Mouse (Mus musculus) left cerebral cortex, adult 2 months (tissue): Measurements from ENCODE around the gene Gm10024. TPM values are rescaled to one million over a fixed set of nuclear protein-coding genes. Genes with fewer than 3 reads are reported as not detected.
"Not testable (repeated sequence)": the region's sequence is repeated elsewhere in the genome, so short reads cannot be mapped to it uniquely, and the experiment has no call there.

Experiments used
- DNase-seq, 2 experiments: peaks; one replicate each; pipeline ENCODE4 v3.0.0; 2021 to 2022; ENCODE audit warnings: low spot score in 2 of 2, mixed read lengths in 1 of 2; ENCODE audit errors: extremely low spot score in 1 of 2
- H3K27ac ChIP-seq: fragments of 200-600 bp; 2 replicates; pipeline ENCODE4 v1.8.1; 2022
- H3K4me3 ChIP-seq: fragments of 200-600 bp; 2 replicates; pipeline ENCODE4 v1.8.1; 2022
- CTCF ChIP-seq: fragments of 200-600 bp; IDR thresholded peaks from 2 replicates; pipeline ENCODE4 v1.8.1; 2022; ENCODE audit warnings: antibody characterized with exemption, mild to moderate bottlenecking, moderate library complexity
- intact Hi-C: fragments of 180-260 bp; cut with DNase I; formaldehyde crosslinking; loops from one replicate; pipeline ENCODE4 v1.15.1; 2025
- total RNA-seq, 2 experiments: library from RNA; stranded (reverse); gene quantifications; 2 replicates each; pipeline ENCODE4 v1.2.3; 2021

Gm10024 gene
- total RNA-seq, 2 experiments from 2014 or later: not detected

- H3K27ac ChIP-seq: no peak overlapping the region
- no peak; the same call in 1 of the 2 replicates for TF ChIP-seq CTCF
- no peak for DNase-seq
- no peak overlapping the region for H3K4me3 ChIP-seq
- intact Hi-C loops: no loop called here
Observed at GRCm38 (mm10) chr10:77753448-77753847, 42.2 kb downstream of the Gm10024 start.

- H3K4me3 ChIP-seq, intact Hi-C loops, DNase-seq, H3K27ac ChIP-seq: not testable (repeated sequence)
Observed at GRCm38 (mm10) chr10:77759582-77759981, 48.3 kb downstream of the Gm10024 start, which contains the start of gene Gm3233. Gene Gm3233 (minus strand): TSS chr10:77759682.

Other genes with a start within 250 kb of the Gm10024 start
- gene Fam207a, start 195.7 kb upstream of the Gm10024 start, total RNA-seq: 10 to 100 TPM; 32.6 to 35.7 TPM
- 1 to 10 TPM; 3.0 to 3.5 TPM for gene Itgb2, start 181.2 kb upstream of the Gm10024 start, total RNA-seq
- 10 to 100 TPM; 71.6 to 77.6 TPM for gene Pttg1ip, start 129.7 kb upstream of the Gm10024 start, total RNA-seq
- gene Sumo3, start 105.4 kb upstream of the Gm10024 start, total RNA-seq: 100 to 1,000 TPM; 142 to 156 TPM
- gene Gm49325, start 105.3 kb upstream of the Gm10024 start, total RNA-seq: 1 to 10 TPM; 2.0 to 5.3 TPM
- 10 to 100 TPM; 47.4 to 48.0 TPM for gene Ube2g2, start 89.2 kb upstream of the Gm10024 start, total RNA-seq
- under 1 TPM; 0.18 to 0.21 TPM for gene Tspear, start 24.9 kb upstream of the Gm10024 start, total RNA-seq
- not detected for gene Gm19402, start 20.7 kb upstream of the Gm10024 start, total RNA-seq
- gene Gm9508, start 14.2 kb upstream of the Gm10024 start, total RNA-seq: not detected
- gene Gm10272, start 4.8 kb upstream of the Gm10024 start, total RNA-seq: not detected
- not detected for gene Gm10142, start 4.3 kb downstream of the Gm10024 start, total RNA-seq
- not detected for gene Krtap12-1, start 9.1 kb downstream of the Gm10024 start, total RNA-seq
- not detected for gene Gm10100, start 15.0 kb downstream of the Gm10024 start, total RNA-seq
- not detected for gene Gm18596, start 31.2 kb downstream of the Gm10024 start, total RNA-seq
- gene Gm9736, start 39.9 kb downstream of the Gm10024 start, total RNA-seq: not detected
- not detected for gene Gm3233, start 48.2 kb downstream of the Gm10024 start, total RNA-seq
- gene Gm3238, start 59.9 kb downstream of the Gm10024 start, total RNA-seq: not detected
- gene Gm7138, start 65.5 kb downstream of the Gm10024 start, total RNA-seq: not detected
- gene Gm3250, start 71.1 kb downstream of the Gm10024 start, total RNA-seq: not detected
- gene Gm7137, start 76.7 kb downstream of the Gm10024 start, total RNA-seq: not detected
- not detected for gene Gm9639, start 83.6 kb downstream of the Gm10024 start, total RNA-seq
- not detected for gene Gm19668, start 87.7 kb downstream of the Gm10024 start, total RNA-seq
- not detected for gene Gm9507, start 100.4 kb downstream of the Gm10024 start, total RNA-seq
- gene Gm2696, start 103.2 kb downstream of the Gm10024 start, total RNA-seq: not detected
- gene Krtap10-4, start 115.6 kb downstream of the Gm10024 start, total RNA-seq: not detected
- not detected for gene Krtap10-10, start 124.5 kb downstream of the Gm10024 start, total RNA-seq
- gene Gm36176, start 135.3 kb downstream of the Gm10024 start, total RNA-seq: not detected
- not detected for gene Gm10318, start 141.4 kb downstream of the Gm10024 start, total RNA-seq
- not detected for gene Gm3285, start 150.5 kb downstream of the Gm10024 start, total RNA-seq
- gene Lrrc3, start 191.1 kb downstream of the Gm10024 start, total RNA-seq: 1 to 10 TPM; 9.5 to 9.8 TPM